Mouse (Mus musculus) CH12.LX (cell line): Measurements from ENCODE around the gene Klk5.

Experiments
- CTCF ChIP-seq, 2 experiments: IDR thresholded peaks in 1 of 2; conservative IDR thresholded peaks in 1 of 2; 2 replicates each; pipeline ENCODE4 v1.5.1; 2011 to 2012; ENCODE audit warnings: low read depth in 2 of 2, low read length in 2 of 2, improper control_type of control experiment in 1 of 2, inconsistent platforms in 1 of 2, mild to moderate bottlenecking in 1 of 2, moderate library complexity in 1 of 2
- ZKSCAN1 ChIP-seq: IDR thresholded peaks from 2 replicates; pipeline ENCODE4 v1.6.1; 2012; ENCODE audit warnings: low read depth, inconsistent platforms, low read length, improper control_type of control experiment, borderline replicate concordance

DNA sequence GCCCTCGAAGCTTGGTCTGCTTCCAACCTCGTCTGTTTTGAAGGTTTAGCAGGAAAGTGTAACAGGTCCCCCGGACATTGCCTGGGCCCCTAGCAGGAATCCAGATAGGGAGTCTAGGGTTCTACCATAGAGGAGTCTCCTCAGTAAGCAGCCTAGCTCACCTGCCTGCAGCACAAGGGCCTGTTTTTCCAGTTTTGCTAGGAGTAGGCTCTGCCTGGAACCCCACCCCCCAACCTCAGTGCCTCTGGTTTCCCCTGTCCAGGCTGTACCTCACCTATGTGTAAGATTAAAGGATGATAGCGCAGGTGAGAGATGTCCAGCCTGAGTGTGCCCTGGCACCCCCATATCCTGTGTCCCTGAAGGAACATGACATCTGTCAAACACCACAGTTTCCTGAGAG, 34.7 kb downstream of the Klk5 start:
- TF ChIP-seq CTCF (conservative IDR thresholded peaks at IDR 0.05 in 1 of 2, IDR thresholded peaks at IDR 0.05 in 1 of 2; ENCODE audit: low read depth in 2 of 2, low read length in 2 of 2) (no peak), ZKSCAN1 (no peak)
